Mouse (Mus musculus): Measurements from ENCODE around the gene Tepp.

Gene Tepp

DNA sequence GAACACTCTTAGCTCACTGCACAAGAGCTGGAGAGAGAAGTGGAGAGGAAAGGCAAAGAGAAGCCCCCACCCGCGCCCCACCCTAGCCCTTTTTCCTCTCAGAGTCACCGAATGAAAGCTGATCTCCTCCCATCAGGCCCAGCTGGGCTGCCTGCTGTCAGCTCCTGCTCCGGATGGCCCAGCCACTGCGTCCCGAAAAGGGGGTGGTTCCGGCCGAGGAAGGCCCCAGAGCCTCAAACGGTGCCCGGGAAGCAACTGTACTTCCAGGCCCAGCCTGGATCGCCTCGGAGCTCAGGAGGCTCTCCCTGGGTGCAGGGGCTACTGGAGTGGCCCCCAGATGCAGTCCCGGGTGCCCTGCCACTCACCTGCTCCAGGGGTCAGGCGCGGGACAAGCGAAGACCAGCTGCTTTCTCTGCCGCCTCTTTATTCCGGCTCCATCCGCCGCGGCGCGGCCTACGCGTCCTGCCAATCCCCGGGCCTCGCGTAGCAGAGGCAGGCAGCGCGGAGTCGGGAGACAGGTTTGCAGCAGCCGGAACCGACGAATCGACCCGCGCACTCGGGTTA lies 20.9 kb downstream of the Tepp start:
- no peak for DNase-seq (ENCODE audit: low spot score)

DNA sequence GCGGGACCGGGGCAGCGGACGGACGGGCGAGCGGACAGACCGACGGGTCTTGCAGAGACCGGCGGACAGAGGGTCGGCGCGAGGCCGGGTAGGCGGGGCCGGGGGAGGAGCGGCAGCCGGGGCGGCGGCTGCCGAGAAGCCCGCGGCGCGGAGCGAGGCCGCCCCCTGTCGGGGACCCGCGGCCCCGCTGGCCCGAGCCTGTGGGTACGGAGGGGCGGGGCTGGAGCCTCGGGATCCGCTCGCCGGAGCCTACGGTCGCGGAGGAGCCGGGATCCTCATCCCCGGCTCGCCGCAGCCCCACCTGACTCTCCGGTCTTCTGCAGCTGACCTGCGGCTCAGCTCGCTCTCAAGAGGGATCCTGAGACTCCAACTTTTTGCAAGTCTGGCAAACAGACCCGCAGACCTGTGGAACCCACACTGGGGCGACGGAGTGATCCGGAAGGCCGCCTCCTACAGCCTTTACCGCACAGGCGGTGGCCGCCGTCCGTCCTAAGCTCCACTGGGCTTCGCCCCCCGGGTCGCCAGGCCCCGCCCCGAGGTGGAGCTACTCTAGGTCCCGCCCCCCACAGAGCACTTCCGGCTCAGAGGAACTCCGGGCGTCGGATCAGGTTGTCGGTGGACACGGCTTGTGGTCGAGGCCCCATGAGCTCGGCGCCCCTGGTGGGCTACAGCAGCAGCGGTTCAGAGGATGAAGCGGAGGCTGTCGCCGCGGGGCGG lies 21.5 kb downstream of the Tepp start, which contains the start of the genes Zfp319 and Usb1:
Zfp319 (minus strand) TSS at position 231 of the 717 bp plus-strand sequence.
Usb1 (plus strand) TSS at position 565 of the 717 bp plus-strand sequence.
- peak; percentile 98 for DNase-seq (ENCODE audit: low spot score)

DNA sequence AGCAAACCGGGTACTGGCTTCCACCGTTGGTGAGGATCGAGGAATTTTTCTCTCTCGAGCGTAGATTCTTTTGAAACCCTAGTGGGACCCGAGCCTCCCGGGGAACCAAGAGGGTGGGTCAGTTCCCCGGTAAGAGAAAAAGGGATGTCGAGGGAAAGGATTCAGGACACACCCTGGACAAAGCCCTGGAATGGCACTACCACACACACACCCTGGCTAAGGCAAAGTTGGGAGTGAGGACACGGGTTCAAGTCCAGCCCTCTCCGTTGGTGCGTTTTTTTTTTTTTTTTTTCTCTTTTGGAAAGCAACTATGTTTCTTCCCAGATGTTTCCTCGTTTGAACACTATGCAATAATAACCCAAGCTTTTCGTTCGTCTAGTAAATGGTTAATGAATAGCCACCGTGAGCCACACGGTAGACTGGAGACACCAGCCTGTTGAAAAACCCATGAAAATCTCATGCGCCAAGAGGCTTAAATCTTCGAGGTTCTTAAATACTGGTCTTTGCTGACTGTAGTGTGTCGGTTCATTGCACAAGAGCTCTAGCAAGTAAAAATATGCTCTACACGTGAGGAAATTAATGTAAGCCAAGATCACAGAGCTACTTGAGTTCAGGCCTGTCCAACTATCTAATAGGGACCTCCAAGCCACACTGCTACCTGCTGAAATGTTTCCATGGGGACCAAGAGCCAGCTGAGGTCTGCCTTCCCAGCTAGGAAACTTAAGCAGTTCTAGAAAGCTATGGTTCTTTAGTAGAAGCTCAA lies 22.3 kb downstream of the Tepp start:
- no peak for DNase-seq (ENCODE audit: low spot score)

DNA sequence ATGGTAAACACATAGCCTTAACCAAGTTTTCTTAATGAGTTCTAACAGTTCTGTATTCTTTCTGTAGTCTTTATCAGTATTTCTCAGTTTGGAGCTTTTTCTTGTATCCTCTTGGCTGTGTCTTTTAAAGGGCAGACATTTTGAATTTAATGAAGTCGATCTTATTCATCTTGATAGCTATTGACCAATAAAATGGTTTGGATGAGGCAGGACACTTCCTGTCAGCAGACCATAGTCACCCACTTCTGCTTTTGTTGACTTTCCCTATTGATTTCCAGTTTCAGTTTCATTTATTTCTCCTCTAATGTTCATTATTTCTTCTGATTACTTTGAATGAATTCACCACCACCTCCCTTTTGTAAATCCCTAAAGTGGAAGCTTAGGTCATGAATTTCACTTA lies 25.3 kb downstream of the Tepp start:
- no peak for DNase-seq (ENCODE audit: low spot score)

DNA sequence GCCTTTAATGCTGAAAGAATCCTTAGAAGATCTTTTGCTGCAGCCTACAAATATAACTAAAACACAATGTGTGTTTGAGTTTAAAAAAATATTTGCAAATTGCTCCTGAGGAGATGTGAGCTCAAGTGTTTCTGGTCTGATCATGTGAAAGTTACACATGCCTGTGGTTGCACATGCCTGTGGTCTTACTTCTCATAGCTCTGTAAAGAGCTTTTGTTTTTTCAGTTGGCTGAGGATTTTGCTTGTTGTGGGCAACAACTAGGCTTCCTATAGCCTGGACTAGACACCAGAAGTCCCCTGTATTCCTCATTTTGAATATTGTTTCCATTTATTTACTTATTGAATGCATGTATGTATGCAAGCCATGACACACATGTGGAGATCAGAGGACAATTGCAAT lies 26.0 kb downstream of the Tepp start:
- DNase-seq (ENCODE audit: low spot score): no peak

DNA sequence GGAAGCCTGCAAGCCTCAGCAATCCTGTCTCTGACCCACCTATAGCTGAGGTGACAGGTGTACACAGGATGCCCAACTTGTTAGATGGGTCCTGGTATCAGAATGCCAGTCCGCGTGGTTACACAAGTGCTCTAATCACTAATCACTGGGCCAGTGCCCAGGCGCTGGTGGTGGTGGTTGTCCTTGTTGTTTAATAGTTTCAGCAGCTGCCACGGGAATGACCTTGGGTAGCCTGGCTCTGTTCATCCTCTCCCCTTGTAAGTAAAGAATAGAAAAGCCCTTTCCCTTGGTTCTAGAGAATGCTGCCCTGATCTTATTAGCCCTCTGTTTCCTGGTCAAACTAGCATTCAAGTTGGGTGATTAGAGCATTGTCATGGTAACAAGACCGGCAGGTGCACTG lies 31.4 kb downstream of the Tepp start:
- DNase-seq (ENCODE audit: low spot score): no peak

DNA sequence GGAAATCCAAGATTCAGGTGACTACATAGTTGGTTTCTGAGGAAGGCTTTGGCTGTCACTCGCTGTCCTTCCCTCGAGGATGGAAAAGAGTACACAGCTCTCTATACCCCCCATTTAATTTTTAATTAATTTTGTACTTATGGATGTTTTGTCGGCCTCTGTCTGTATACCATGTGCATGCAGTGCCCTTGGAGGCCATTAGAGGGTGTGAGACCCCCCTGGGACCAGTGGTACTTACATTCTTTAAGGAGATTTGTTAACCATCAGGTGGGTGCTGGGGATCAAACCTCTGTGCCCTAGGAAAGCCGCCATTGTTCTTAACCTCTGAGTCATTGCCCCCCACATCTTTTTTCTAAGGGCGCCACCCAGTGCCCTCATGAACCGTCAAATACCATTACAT lies 34.3 kb downstream of the Tepp start:
- DNase-seq (ENCODE audit: low spot score): no peak

DNA sequence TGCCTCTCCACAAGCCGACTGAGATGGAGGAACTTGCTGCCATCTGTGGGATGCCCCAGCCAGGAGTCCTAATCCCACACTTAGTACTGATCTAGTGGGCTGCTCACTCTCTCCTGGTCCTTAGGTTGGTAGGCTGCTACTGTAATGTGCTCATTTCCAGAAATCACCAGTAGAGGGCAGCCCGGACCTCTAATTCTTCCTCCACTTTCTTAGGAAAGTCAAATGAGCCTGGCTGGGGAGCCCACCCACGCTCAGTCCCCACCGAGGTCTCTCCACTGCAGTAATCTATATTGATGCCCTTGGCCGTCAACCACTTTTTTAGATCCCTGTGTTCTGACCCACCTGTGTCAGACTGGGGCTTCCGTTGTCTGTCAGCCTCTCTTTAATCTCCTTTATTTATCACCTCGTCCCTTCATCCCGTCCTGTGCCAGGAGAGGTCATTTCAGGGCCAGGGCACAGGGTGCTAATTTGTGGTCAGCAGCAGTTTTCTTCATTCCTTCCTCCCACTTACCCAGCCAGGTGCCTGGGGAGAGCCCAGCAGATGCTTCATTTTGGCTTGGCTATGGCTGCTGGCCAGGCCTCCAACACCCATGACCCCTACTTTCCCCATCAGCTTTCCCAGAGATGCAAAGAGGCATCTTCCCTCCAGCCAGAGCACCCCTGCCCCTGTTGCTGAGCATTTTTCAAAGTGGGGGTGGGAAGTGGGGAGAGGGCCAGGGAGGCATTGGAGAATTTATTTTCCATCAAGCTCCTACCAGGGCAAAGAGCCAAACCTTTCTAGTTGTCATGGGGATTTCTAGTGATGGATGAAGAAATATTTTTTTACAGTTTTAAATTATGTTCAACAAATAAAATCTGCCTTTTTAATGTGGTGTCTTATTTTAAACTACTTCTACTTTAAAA lies 36.5 kb downstream of the Tepp start:
- peak; percentile 83 for DNase-seq (ENCODE audit: low spot score)

DNA sequence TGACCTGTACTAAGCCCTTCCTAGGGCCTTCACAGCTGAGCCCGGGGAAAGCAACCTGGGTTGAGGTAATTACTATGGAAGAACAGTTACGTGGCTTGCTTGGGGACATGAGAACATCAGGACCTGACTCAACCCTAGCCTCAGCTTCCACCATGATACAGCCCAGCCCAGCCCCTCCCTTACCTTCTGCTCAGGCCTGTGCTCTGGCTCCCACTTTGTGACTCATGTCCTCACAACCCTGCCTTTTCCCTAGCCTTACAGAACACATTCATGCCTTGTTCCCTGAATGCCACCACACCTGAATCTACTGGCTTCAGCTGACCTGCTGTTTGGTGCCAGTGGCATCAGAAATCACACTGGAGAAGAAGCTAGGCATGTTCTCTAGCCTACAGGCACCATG lies 38.0 kb downstream of the Tepp start:
- DNase-seq (ENCODE audit: low spot score): no peak

DNA sequence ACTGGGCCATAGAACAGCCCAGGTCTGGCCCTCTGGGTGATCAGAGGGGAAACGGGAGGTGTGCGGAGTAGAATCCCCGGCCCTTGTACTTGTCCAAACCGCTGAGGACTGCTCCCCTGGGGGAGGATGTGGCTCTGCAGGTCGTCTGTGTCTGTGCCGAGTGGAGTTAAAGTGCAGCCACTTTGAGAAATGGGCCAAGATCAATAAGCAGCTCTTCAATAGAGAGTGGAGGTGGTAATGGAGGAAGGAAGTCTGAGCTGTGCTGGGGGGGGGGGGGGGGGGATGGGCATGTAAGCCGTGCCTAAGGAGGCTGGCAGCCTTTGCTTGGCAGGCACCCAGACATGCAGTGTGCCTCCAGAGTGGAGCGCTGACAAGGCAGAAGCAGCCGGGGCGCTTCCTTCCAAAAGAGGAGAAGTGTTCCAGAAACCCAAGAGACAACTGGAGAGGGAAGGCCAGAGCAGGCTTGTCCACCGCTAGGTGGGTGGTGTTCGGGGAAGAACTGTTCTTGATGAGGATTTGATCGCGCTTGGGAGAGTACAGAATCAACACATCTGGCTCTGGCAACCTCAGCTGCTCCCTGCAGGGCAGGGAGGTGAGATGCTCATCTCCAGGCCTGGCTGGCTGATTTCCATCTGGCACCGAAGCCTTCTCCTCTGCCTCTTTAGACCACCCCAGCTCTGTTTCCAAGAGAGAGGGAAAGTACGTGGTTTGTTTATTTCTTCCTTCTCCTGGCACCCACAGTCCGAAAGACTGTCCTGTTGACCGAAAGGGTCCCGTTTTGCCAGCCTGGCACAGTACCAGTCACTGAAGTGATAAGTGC lies 38.7 kb downstream of the Tepp start:
- peak; percentile 65 for DNase-seq (ENCODE audit: low spot score)

DNA sequence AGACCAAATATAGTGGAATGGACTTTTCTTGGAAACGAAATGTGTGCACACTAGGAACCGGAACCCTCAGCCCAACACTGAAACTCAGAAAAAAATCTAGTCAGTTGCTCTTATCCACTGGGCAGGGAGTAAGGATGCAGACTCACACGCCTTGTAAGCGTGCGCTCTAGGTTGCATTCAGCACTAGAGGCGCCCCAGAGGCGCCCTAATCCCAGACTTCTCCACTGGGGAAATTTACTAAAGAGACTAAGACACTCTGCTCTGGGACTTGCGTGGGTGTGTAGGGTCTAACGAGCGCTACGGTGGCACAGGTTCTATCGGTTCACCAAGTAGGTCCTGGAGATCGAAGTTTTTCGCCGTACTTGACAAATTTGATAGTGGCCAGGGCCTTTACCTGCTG lies 41.1 kb downstream of the Tepp start:
- no peak for DNase-seq (ENCODE audit: low spot score)

DNA sequence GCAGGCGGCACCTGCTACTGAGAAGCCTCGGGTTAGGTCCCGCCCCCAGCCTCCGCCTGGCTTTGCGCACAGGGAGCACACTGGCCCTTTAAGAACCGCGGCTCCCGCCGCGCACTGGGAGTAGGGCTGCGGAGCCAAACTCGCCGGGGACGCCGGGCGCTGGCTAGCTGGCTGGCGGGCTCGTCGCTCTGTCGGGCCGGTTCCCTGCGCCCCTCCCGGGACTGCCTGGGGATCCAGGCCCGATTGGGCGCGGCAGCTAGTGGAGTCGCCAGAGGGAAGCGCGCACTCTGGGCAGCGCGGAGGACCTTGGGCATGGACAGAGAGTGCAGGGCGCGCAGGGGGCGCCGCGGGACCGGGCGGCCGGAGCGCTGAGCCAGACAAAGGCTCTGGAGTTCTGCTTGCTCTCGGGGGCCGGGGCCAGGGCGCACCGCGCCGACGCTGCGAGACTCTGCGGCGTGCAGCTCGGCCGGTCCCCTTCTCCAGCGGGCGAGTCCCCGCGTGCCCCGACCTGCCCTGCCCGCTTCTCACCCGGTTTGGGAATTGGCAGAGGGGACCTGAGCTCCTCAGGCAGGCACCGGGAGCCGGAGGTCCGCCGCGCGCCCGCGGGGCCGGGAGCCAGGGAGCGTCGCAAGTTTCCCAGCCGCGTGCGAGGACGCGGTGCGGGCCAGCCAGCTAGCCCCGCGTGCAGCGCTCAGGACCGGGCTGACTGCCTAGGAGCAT lies 41.9 kb downstream of the Tepp start, which contains the start of gene Mmp15:
Mmp15 (plus strand) TSS at position 118 of the 720 bp plus-strand sequence.
- DNase-seq (ENCODE audit: low spot score): peak; percentile 76

DNA sequence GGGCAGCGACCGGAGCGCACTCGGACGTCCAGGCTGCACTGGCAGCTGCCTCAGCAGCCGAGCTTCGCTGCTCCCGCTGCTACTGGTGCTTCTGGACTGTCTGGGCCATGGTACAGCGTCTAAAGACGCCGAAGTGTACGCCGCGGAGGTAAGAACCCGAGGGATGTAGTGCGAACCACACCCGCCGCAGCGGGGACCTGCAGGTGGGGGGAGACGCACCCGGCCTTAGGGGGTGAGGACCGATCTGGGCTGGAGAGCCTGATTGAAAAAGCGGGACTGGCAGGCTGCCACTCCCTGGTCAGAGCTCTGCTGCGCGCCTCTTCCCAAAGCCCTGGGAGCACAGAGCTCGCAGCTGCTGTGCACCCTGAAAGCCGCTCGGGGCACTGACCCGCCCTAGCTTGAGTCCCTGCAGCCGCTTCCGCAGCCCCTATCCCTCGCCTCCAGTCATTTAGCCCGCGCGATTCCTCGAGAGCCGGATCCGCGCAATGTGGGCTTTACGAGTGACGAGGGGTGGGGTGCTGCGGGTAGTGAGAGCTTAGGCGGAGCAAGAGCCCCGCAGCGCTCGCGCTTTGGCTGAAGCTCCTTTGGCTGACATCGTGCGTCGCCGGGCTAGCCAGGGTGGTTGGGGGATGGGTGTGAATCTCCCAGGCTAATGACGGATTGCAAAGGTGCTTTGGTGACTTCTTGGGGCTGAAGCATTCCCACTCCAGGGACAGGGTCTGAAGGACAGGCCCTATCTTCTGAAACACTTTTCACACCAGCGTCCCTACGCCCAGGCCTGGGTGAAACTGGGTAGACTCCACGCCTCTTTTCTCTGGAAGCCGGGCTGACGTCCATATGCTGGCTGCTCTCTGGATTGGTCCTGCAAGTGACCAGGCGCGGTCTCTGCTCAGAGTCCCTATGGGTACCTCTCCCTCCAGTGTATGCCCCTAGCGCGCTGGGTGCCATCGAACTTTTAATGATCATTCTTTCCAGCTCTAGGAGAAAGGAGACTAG lies 42.8 kb downstream of the Tepp start:
- DNase-seq (ENCODE audit: low spot score): peak; percentile 55

DNA sequence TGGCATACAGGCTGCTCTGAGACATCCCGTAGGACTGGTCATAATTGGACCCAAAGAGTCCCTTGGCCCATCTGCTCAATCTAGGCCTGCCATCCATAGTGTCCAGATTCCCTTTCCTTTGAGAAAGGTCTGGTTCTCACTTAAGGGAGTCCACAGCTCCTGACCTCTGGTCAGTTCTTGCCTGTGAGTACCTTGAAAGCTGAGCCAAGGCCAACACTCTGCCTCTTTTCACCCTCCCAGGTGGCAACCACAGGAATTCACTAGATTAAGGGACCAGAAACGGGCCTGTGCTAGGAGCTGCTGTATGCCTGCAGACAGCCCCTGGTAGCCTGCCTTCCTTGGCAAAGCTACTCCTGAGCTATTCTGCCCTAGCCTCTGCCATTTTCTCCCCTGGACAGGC lies 44.2 kb downstream of the Tepp start:
- peak; percentile 33 for DNase-seq (ENCODE audit: low spot score)

DNA sequence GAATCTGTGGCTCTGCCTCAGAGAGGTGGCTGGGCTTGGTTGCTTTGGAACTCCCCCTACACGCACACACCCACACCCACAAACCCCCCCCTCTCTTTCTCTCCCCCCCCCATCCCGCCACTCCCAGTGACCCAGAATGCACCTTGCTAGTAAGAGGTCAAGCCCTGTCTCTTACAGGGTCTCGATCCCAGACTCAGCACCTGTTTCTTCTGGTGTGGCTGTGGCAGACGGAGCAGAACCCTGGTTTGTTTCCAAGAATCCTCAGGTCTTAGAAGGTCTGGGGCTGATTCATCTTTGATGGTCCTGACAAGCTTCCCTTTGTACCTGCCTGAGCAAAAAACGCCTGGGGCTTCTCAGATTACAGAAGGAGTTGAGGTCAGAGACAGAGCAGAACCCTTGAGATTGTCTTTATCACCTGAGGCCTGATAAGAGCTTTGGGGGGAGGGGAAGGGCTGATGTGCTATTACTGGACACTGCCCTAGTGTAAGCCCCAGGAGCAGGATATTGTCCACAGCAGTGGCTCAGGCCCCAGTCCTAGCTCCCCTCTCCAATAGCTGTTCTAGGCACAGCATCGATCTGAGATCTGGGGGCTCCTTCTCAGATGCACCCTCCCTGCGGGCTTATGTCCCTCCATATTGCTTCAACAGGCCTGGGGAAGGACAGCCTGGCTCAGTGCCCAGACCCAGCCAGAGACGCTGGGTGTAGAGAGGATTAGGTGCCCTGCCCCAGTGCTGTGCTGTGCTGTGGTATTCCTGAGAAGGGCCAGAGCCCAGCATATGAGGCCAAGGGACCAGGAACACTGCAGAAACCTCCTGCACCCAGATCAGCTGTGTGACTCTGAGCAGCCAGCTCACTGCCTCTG lies 48.4 kb downstream of the Tepp start:
- peak; percentile 49 for DNase-seq (ENCODE audit: low spot score)

DNA sequence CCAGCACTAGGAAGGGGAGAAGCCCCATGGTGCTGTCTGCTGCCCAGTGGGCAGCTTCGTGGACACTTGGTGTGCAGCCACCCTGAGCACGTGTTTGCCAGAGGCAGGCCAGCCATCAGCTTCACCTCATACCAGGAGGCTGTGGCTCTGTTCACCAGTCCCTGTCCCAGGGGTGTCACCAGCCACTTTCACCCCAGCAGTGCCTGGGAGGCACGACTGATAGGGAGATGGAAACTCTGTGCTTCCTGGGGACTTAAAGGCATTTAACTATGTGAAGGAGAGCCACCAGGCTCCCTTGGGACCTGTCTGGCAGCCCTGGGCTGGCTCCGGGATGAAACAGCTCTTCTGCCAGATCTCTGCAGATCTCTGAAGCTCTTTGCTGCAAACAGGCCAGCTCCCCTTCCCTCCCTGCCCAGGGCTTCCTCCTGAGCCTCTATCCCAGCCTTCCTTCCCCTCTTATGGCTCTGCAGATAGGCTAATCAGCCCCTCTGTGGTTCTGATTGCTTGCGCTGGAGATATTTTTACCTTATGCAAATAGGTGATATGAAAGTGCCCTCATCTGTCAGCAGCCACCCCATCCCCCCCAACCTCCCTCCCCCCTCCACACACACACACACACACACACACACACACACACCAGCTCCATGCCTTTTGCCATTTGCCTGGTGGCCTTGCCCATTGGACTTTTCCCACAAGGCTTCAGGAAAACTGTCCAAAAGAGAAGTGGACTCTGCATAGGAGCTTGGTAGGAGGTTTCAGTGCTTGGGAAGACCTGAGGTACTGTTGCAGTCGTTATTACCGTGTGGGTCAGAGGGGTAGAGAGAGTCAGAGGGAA lies 50.0 kb downstream of the Tepp start:
- DNase-seq (ENCODE audit: low spot score): no peak

DNA sequence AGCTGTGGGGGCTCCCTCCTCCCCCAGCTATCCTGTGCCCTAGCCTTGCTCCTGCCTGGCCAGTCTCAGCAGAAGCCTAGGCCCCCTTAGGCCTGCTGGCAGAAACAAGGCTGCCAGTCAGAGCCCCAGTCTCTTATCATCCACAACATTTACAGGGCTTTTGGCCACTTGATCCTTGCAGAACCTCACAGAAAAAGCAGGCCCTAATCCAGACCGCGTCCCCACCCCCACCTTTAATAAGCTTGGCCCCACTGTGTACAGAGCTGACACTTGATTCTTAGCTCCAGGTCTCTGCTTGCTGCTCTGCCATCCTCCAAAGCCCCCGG lies 50.6 kb downstream of the Tepp start:
- no peak for DNase-seq (ENCODE audit: low spot score)

Measured in testis, postnatal 10 days (tissue).